Mouse (Mus musculus) cerebellum, adult 2 months (tissue): Measurements from ENCODE around the gene Clasp1.

Source experiments
- CTCF ChIP-seq: fragments of 200-500 bp; IDR thresholded peaks from 2 replicates; pipeline ENCODE4 v1.5.1; 2011; ENCODE audit warnings: low read depth, mild to moderate bottlenecking, control low read depth, low read length, moderate library complexity, borderline replicate concordance; ENCODE audit not compliant: insufficient read depth
- POLR2A ChIP-seq: fragments of 200-500 bp; IDR thresholded peaks from 2 replicates; pipeline ENCODE4 v1.6.1; 2011; ENCODE audit warnings: low read length, control low read depth, borderline replicate concordance; ENCODE audit not compliant: insufficient read depth

GRCm38 (mm10) chr1:118390871-118391387 lies 2.1 kb downstream of the Clasp1 start:
- TF ChIP-seq CTCF (no peak), POLR2A (no peak)
